Mouse (Mus musculus) right cerebral cortex, postnatal 14 days (tissue): ENCODE results near the gene Bpifb1.
A peak's percentile ranks its signal among the peaks of the same experiment; 100 is the strongest.
"Not testable (repeated sequence)": the region's sequence is repeated elsewhere in the genome, so short reads cannot be mapped to it uniquely, and the experiment has no call there.

Experiments used
- DNase-seq: peaks from one replicate; pipeline ENCODE4 v3.0.0; 2022

Bpifb1 gene

GRCm38 (mm10) chr2:154215191-154215590 lies 24.6 kb downstream of the Bpifb1 start:
- DNase-seq = peak; percentile 68

DNA sequence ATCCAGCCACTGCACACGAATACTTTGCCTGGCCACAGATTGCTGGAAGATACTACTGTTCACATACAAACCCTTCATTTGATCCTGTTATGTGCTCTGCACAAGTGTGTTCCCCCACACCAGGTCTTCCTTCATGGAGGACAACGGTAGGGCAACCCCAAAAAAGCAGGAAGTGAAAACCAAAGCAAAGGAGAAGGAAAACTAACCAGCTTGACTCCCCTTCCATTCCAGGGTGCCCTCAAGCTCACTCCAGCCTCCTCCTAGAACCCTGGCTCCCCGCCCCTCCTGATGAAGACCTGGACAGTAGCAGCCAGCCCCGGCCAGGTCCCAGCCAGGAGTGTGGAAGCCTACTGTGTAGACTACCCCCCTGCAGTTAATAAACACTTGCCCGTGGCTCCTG lies 29.3 kb downstream of the Bpifb1 start:
- no peak for DNase-seq

- DNase-seq = no peak
These were observed 32.8 kb downstream of the Bpifb1 start, which contains the start of gene Bpifb5 for GRCm38 (mm10) chr2:154223265-154223916. TSS of gene Bpifb5 (plus strand) at chr2:154223742.

DNA sequence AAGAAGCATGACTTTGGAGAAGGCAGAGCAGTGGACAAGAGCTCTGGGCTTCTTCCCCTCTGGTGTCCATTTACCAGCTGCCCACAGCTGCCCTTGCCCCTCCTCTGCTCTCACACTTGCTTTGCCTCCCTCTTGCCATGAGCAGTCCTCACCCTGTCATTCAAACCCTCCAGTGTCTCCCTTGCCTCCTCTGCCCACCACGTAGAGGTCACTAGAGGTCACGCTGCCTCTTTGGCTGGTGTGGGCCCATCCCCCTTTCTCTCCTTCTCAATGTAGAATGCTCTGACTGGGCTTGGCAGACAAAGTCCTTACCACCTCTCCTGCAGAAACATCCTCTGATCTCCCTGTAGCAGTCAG lies 33.3 kb downstream of the Bpifb1 start:
- no peak for DNase-seq

DNA sequence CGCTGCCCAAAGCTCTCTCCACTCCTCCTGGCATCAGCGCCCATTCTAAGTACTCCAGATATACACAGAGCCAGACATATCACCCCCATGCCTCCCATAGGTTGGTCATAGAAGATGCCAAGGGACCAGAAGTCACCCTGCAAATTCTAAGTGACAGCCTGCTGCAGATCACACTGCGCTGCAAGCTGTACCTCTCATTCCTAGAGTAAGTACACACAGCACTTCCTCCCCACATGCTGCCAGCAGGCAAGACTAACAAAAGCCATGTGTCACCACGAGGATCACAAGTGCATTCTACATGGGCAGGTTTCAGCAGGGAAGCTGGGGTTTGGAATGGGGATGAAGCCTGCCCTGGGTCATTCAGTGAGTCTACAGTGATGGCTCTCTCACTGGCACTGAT lies 36.4 kb downstream of the Bpifb1 start:
- DNase-seq = no peak

DNA sequence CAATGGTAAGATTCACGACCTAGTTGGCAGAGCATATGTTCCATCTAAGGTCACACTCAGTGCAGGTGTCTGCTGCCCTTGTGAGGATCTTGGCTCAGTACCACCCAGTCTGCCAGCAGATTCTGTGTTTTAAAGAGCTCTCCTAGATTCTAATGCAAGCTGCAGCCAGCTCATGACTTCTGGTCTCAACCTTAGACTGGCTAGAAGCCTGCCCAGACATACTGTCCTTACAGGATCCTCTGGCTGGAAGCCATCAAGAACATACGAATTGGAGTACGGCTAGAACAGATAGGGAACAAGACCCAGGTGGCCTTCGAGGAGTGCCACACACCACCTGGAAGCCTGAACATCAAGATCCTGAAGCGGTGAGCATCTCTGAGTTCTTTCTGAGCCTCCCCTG lies 37.2 kb downstream of the Bpifb1 start:
- no peak for DNase-seq

DNA sequence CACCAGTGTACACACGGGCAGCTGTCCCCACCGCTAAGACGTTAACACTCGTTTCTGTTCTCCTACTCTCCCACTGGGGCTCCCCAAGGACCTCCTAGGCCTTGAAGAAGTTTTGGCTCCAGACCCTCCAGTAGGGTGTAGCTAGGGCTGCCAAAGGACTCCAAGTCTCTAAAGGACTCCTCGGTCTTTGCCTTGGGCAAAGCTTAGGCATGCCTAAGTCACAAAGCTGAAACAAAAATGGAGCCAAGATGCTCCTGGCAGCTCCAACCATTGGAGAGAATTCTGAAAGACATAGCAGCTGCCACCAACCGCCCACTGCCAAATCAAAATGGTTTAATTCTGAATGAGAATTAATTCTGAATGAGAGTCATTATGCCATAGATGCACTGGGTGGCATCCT lies 42.8 kb downstream of the Bpifb1 start:
- DNase-seq = no peak

DNA sequence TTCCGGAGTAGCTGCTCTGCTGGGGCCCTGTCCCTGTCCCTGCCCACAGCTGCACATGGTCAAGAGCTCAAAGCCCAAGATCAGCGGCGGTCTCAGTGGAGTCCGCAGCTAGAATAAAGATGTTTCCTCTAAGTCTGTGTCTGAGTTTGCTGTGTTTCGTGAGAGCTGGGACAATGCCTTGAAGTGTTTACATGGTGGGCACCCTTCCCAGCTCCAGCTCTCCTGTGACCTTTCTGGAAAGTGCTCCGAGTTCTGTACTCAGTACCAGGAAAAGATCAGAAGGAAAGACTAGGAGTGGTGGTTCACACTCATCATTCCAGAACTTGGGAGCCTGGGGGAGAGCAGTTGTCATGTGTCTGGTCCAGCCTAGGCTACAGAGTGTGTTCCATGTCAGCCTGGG lies 50.2 kb downstream of the Bpifb1 start:
- no peak for DNase-seq

DNA sequence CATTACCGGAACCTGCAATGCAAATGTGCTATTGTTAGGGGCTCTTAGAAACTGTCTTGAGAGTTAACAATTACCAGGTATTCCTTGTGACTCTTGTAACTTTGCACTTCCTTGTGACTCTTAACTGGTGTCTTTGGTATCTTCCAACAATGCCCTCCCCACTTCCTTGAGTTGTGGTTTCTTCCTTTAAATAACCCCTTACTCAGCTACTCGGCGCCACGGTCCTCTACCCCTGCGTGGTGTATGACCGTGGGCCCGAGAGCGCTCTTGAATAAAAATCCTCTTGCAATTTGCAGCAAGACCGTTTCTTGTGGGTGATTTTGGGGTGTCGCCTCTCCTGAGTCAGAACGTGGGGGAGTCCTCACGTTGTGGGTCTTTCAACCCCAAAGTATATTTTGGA lies 52.1 kb downstream of the Bpifb1 start:
- DNase-seq = not testable (repeated sequence)

GRCm38 (mm10) chr2:154243356-154244036 lies 52.9 kb downstream of the Bpifb1 start:
- peak; percentile 33 for DNase-seq

GRCm38 (mm10) chr2:154245322-154245721 lies 54.7 kb downstream of the Bpifb1 start:
- no peak for DNase-seq

GRCm38 (mm10) chr2:154255254-154255653 lies 64.6 kb downstream of the Bpifb1 start:
- not testable (repeated sequence) for DNase-seq

DNA sequence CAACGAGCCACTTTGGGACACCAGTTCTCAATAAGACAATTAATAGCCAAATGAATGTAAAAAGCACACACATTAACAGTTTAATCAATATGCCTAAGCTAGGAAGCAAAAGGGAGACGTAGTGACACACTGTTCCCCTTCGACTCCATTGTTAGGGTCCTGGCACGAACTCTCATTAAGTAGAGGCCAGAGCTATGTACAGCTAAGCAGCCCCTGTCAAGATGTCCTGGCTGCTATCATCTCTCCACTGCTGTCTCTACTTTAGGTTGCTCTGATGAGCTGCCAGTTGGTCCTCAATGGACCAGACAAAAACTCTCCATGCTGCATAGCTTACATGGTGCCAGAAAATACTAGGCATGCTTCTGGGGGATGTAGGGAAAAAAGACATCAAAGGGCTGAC lies 65.2 kb downstream of the Bpifb1 start:
- no peak for DNase-seq

DNA sequence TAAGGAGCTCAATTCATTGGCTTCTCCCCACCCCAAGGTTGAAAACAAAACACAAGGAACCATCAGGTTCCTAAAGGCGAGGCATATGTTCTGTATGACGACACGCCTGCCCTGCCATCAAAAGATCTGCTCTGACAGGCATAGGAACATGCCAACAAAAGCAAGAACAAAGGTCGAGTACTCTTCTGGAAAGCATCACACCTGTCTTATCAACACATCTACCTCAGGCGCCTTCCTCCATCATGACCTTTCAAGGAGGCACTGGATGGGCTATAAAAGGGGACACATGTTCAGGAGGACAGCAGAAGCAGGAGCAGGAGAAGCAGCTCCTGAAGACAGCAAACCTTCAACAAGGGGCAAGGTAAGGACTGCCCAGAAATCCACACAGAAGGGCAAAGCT lies 66.9 kb downstream of the Bpifb1 start, which contains the start of gene Bpifb9a:
TSS of gene Bpifb9a (plus strand) at position 301 of the 400 bp plus-strand sequence.
- not testable (repeated sequence) for DNase-seq

DNA sequence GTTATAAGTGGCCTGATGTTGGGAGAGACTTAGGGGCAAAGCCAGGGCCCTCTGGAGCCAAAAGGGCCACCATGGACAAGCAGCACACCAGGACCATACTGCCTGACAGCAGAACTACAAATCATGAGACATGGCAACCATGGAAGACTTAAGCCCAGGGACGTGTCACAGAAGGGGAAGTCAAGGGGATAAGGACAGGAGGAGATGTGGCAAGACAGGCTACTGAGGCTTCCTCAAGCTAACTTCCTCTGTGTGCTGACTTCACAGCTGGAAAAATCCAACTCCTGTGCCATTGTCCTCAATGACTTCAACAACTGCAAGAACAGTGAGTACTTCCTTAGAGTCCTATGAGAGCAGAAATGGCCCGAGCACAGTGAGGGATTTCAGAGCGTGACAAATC lies 73.8 kb downstream of the Bpifb1 start:
- not testable (repeated sequence) for DNase-seq
